Mouse (Mus musculus) lung, embryonic 16.5 days (tissue): ENCODE measurements around the gene Chst8. TPM values are rescaled to one million over a fixed set of nuclear protein-coding genes. Genes with fewer than 3 reads are reported as not detected.
A peak's percentile ranks its signal among the peaks of the same experiment; 100 is the strongest.

Experiments used
- ATAC-seq: fragments of 200-750 bp; cut with Nextera tagmentation; 2 replicates; pipeline ENCODE4 v1.8.0; 2017; ENCODE audit warnings: low read depth, mild to moderate bottlenecking, moderate library complexity
- H3K27ac ChIP-seq: fragments of 300-500 bp; sonication (generic); 2 replicates; pipeline ENCODE4 v1.5.1; 2014; ENCODE audit warnings: mild to moderate bottlenecking, control low read depth, low read length
- H3K27me3 ChIP-seq: fragments of 300-500 bp; sonication (generic); 2 replicates; pipeline ENCODE4 v1.6.1; 2014; ENCODE audit warnings: low read depth, low read length, mixed read lengths; ENCODE audit not compliant: control insufficient read depth, insufficient read depth
- H3K36me3 ChIP-seq: fragments of 300-500 bp; sonication (generic); 2 replicates; pipeline ENCODE4 v1.6.1; 2014; ENCODE audit warnings: low read length; ENCODE audit not compliant: control insufficient read depth, insufficient read depth
- H3K4me1 ChIP-seq: fragments of 300-500 bp; sonication (generic); replicated peaks from 2 replicates; pipeline ENCODE4 v1.6.1; 2014; ENCODE audit warnings: low read length, mixed read lengths; ENCODE audit not compliant: control insufficient read depth, insufficient read depth
- H3K4me2 ChIP-seq: fragments of 300-500 bp; sonication (generic); 2 replicates; pipeline ENCODE4 v1.6.1; 2014; ENCODE audit warnings: low read depth, low read length, control low read depth
- H3K4me3 ChIP-seq: fragments of 300-500 bp; sonication (generic); 2 replicates; pipeline ENCODE4 v1.5.1; 2014; ENCODE audit warnings: mild to moderate bottlenecking, low read length, control low read depth
- H3K9ac ChIP-seq: fragments of 300-500 bp; sonication (generic); 2 replicates; pipeline ENCODE4 v1.6.1; 2014; ENCODE audit warnings: low read length, control low read depth
- H3K9me3 ChIP-seq: fragments of 300-500 bp; sonication (generic); 2 replicates; pipeline ENCODE4 v1.6.1; 2016; ENCODE audit warnings: low read length; ENCODE audit not compliant: control insufficient read depth
- WGBS: fragments of 180-500 bp; shearing (Covaris S2); extraction: QIAGEN DNeasy Blood & Tissue Kit; methylation state at CpG from one replicate; pipeline ENCODE4 v1.1.7; 2014; 5-methylcytosine and 5-hydroxymethylcytosine counted together
- polyA plus RNA-seq: library from polyadenylated mRNA; unstranded; fragments of >200 nt; fragmentation: Nextera tagmentation; extraction: Ambion mirVana; gene quantifications from 2 replicates; pipeline ENCODE4 v1.2.1, GENCODE M21; 2015

Chst8 gene
- polyA plus RNA-seq, 1 experiment from 2014 or later, result 4.8 TPM

GRCm38 (mm10) chr7:34630211-34631085, 182.1 kb downstream of the Chst8 start:
- peak; percentile 94 for ATAC-seq
- no peaks in the 10 kb centered on the region for H3K36me3 ChIP-seq
- no peaks in the 10 kb centered on the region for H3K9me3 ChIP-seq
- under 1% methylated on average over 34 of the region's 34 CpGs for WGBS
- H3K27ac ChIP-seq, result peak overlapping the region; percentile 89
- peaks cover 11% of the 10 kb centered on the region for H3K4me1 ChIP-seq
- no peaks in the 10 kb centered on the region for H3K27me3 ChIP-seq
- peak overlapping the region; percentile 51 for H3K4me3 ChIP-seq
- H3K9ac ChIP-seq, result peak overlapping the region; percentile 72
- H3K4me2 ChIP-seq, result peak overlapping the region; percentile 71

DNA sequence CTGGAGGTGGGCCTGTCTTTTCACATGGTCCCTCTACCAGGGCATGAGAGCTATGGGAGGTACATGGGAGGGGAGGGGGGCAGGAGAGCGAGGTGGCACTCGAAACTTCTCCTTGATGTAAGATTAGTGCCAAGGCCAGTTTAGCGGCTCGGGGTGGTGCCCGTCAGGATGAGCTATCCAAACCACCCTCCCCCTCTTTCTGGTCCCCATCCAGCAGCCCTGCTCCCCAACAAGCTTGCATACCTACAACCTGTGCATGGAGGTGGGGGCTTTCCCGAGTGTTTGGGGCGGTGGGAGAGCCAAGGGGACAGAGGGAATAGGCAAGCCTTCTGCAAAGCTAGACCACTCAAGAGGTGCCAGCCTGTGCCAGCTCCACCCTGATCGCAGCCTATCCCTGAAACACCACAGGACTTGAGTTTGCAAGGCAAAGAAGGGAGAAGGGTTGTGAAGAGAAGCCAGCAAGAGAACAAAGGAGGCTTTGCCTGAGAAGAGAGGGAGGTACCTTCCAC, 182.8 kb downstream of the Chst8 start:
- Histone ChIP-seq H3K27ac (peak overlapping the region; percentile 89), H3K9ac (peak overlapping the region; percentile 72), H3K4me3 (peak overlapping the region; percentile 51), H3K9me3 (no peaks in the 10 kb centered on the region), H3K36me3 (no peaks in the 10 kb centered on the region), H3K4me2 (peak overlapping the region; percentile 71), H3K27me3 (no peaks in the 10 kb centered on the region), H3K4me1 (peaks cover 11% of the 10 kb centered on the region)
- WGBS, result 34% methylated on average over 8 of the region's 8 CpGs
- ATAC-seq, result 0 out of 2 replicates have a peak, but pooled peaks have one; percentile 1

Other genes starting within 250 kb of the Chst8 start
- 12.5 and 12.6 TPM in 2 replicates for gene Kctd15, start 156.0 kb downstream of the Chst8 start, polyA plus RNA-seq
- gene Pepd, start 99.7 kb upstream of the Chst8 start, polyA plus RNA-seq, result 67.3 and 69.5 TPM in 2 replicates
- 37.5 and 38.7 TPM in 2 replicates for gene Cebpg, start 243.9 kb upstream of the Chst8 start, polyA plus RNA-seq